Mouse (Mus musculus) neural tube, embryonic 12.5 days (tissue): ENCODE results near the gene Mturn. TPM values are rescaled to one million over a fixed set of nuclear protein-coding genes. Genes with fewer than 3 reads are reported as not detected.
A peak's percentile ranks its signal among the peaks of the same experiment; 100 is the strongest.

Experiments
- ATAC-seq: fragments of 200-750 bp; cut with Nextera tagmentation; 2 replicates; pipeline ENCODE4 v1.8.0; 2017; ENCODE audit warnings: low read depth, mild to moderate bottlenecking, moderate TSS enrichment, moderate library complexity; ENCODE audit not compliant: low FRiP score
- H3K27ac ChIP-seq: fragments of 300-500 bp; sonication (generic); 2 replicates; pipeline ENCODE4 v1.5.1; 2016
- H3K27me3 ChIP-seq: fragments of 300-500 bp; sonication (generic); replicated peaks from 2 replicates; pipeline ENCODE4 v1.6.1; 2016; ENCODE audit warnings: mild to moderate bottlenecking
- H3K36me3 ChIP-seq: fragments of 300-500 bp; sonication (generic); 2 replicates; pipeline ENCODE4 v1.6.1; 2016; ENCODE audit warnings: mild to moderate bottlenecking
- H3K4me1 ChIP-seq: fragments of 300-500 bp; sonication (generic); 2 replicates; pipeline ENCODE4 v1.6.1; 2016
- H3K4me2 ChIP-seq: fragments of 300-500 bp; sonication (generic); replicated peaks from 2 replicates; pipeline ENCODE4 v1.6.1; 2016; ENCODE audit warnings: mild to moderate bottlenecking
- H3K4me3 ChIP-seq: fragments of 300-500 bp; sonication (generic); 2 replicates; pipeline ENCODE4 v1.5.1; 2016
- H3K9ac ChIP-seq: fragments of 300-500 bp; sonication (generic); 2 replicates; pipeline ENCODE4 v1.6.1; 2016; ENCODE audit warnings: mild to moderate bottlenecking
- H3K9me3 ChIP-seq: fragments of 300-500 bp; sonication (generic); 2 replicates; pipeline ENCODE4 v1.6.1; 2016; ENCODE audit warnings: mild to moderate bottlenecking
- WGBS: fragments of 180-500 bp; shearing (Covaris S2); methylation state at CpG from one replicate; pipeline ENCODE4 v1.1.7; 2016; 5-methylcytosine and 5-hydroxymethylcytosine counted together
- polyA plus RNA-seq: library from polyadenylated mRNA; unstranded; fragments of >200 nt; fragmentation: Nextera tagmentation; extraction: Ambion mirVana; gene quantifications from 2 replicates; pipeline ENCODE4 v1.2.1, GENCODE M21; 2016

Gene Mturn
- polyA plus RNA-seq, 1 experiment from 2014 or later = 45.5 TPM

DNA sequence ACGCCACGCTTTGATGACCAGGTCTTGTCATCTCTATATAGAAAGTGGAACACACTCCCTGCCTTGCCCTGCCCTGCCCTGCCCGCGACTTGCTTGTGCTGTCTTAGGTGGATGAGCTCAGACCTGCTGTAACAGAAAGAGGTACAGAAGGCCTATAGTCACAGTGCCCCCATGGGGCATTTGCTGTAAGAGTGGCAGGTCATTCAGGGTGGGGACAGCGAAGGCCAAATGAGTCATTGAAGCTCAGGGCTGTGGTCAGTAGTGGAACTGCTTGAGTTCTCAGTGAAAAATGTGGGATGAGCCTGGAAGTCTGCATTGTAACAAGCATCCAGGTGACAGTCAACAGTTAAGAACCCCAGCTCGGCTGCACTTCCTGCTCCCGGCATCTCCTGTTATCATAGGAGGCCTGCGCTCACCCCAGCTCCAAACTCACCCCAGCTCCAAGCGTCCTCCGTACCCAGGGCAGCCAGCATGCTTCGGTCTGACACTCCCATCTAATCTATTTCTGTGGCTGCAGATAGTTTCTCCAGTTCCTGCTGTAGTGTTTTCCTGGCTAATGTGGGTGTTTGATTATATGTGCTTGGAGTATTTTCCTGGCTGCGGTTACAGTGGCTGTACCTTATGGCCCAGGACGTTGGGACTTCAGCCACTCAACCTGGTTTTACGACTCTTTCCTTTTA lies 4.4 kb downstream of the Mturn start:
- ATAC-seq = no peak
- no peak overlapping the region for H3K4me2 ChIP-seq
- H3K27me3 ChIP-seq = no peaks in the 10 kb centered on the region
- 85% methylated on average over 14 of the region's 14 CpGs for WGBS
- H3K36me3 ChIP-seq = peaks cover 18% of the 10 kb centered on the region
- H3K4me3 ChIP-seq = no peak overlapping the region
- no peak overlapping the region for H3K27ac ChIP-seq
- no peak overlapping the region for H3K9ac ChIP-seq
- peaks cover 8% of the 10 kb centered on the region for H3K4me1 ChIP-seq
- no peaks in the 10 kb centered on the region for H3K9me3 ChIP-seq

DNA sequence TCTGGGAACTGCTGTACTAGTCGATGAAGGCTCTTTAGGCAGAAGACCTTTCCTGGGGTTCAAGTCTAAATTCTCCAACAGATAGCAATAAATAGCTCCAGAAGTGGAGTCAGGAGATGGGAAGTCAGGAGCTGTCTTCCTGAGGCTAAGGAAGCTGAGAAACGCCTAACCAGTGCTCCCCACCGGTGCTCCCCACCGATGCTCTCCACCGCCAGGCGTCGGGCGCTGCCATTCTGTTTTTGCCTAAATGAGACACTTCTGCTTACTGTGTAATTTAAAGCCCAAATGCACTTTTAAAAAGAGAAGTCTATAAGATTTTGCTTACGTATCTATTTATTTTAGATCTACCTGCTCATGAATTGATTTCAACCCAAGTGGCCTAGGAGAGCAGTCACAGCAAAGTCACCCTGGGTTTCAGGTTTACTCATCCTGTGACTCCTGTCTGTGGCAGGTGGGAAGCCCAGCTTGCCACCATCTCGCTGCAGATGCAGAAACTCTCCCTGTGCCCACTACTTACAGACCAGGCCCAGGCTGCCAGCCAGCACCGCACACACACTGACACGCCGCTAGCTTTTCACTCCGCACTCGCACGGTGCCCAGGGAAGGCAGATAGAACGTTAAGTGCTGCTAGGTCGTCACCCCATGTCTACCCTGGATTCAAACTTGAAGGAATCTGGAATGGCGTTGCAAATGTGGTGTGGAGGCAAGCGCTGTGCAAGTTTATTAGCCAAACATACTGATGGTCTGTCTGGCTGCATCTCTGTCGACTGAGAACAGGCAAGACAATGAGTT lies 5.7 kb downstream of the Mturn start:
- H3K4me3 ChIP-seq = no peak overlapping the region
- H3K9ac ChIP-seq = no peak overlapping the region
- no peaks in the 10 kb centered on the region for H3K9me3 ChIP-seq
- peaks cover 29% of the 10 kb centered on the region for H3K36me3 ChIP-seq
- WGBS = 88% methylated on average over 21 of the region's 21 CpGs
- H3K4me1 ChIP-seq = peaks cover 8% of the 10 kb centered on the region
- H3K27me3 ChIP-seq = no peaks in the 10 kb centered on the region
- H3K4me2 ChIP-seq = no peak overlapping the region
- no peak overlapping the region for H3K27ac ChIP-seq
- no peak for ATAC-seq

DNA sequence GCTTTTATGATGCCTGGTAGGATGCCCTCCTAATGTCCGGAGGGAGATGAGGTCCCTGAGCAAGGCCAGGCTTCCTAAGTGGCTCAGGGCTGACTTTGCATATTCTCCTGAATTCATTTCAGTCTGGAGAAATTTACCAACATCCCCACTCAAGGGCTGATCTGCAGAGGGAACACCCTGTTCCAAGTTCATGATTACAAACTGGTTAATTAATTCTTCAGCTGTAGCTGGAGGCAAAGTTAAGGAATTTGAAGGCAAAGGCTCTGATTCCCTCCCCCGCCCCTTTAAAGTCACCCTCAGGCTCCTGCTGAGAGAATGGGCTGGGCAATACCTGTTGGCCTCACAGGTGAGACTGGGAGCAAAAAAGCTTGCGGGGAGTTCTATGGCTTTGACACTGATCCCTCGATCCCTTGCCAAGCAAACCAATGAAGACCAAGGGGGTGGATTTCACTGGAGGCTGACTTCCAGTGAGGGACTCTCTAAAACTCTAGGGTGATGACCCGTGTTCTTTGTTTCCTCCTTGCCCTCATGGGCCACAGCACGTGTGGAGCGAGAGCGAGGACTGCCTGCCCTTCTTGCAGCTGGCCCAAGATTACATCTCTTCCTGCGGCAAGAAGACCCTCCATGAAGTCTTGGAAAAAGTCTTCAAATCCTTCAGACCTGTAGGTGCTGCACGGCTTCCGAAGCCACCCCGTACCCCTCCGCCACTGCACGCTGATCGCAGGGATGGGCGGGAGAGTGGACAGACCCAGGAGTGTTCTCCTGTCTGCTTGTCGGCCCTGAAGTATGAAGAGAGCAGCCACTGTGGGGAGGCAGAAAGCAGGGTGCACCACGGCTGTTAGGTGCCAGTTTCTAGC lies 7.3 kb downstream of the Mturn start:
- Histone ChIP-seq H3K4me1 (no peaks in the 10 kb centered on the region), H3K4me3 (no peak overlapping the region), H3K27me3 (no peaks in the 10 kb centered on the region), H3K36me3 (peaks cover 30% of the 10 kb centered on the region), H3K4me2 (no peak overlapping the region), H3K27ac (no peak overlapping the region), H3K9ac (no peak overlapping the region), H3K9me3 (no peaks in the 10 kb centered on the region)
- ATAC-seq = no peak
- 80% methylated on average over 18 of the region's 18 CpGs for WGBS

DNA sequence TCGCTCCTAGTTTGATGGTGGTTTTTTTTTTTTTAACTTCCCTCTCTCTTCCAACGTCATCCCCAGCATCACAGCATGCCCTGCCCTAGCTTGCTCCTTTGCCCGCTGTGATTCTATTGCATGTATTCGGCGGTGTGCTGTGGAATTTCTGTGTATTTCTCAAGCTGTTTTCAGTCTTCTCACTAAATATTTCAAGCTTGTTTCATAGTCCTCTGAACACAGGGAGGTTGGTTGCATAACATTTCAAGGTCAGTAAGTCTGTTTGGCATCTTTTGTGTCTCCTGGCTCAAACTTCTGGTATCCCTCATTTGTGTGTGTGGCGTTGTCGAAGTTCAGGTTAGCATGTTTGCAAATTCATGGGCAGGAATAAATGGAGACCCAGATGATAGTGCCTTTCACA lies 8.3 kb downstream of the Mturn start:
- H3K4me2 ChIP-seq = no peak overlapping the region
- H3K27ac ChIP-seq = no peak overlapping the region
- no peak overlapping the region for H3K9ac ChIP-seq
- WGBS = 83% methylated on average over 7 of the region's 7 CpGs
- no peak overlapping the region for H3K4me3 ChIP-seq
- H3K9me3 ChIP-seq = no peaks in the 10 kb centered on the region
- no peaks in the 10 kb centered on the region for H3K4me1 ChIP-seq
- ATAC-seq = no peak
- H3K27me3 ChIP-seq = no peaks in the 10 kb centered on the region
- peaks cover 38% of the 10 kb centered on the region for H3K36me3 ChIP-seq

DNA sequence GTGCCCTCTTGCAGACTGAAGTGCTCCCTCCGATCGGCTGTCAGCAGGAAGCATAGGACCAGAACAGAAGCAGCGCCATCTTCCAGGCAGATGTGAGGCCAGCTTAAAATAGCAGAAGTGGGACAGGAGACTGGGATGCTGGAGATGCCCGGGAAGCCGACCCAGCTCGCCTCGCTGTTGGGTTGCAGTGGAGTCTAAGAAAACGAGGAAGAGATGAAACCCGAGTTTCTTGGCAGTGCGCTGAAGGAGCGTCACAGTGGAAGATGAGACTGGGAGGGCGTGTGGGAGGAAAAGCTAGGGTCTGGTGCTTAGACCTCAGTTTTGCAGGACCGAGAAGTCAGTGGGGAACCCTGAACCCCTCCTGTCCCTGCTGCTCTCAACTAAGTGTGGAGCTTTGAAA lies 9.4 kb downstream of the Mturn start:
- no peak overlapping the region for H3K4me2 ChIP-seq
- 86% methylated on average over 13 of the region's 13 CpGs for WGBS
- no peak overlapping the region for H3K9ac ChIP-seq
- H3K4me3 ChIP-seq = no peak overlapping the region
- no peaks in the 10 kb centered on the region for H3K4me1 ChIP-seq
- H3K9me3 ChIP-seq = no peaks in the 10 kb centered on the region
- ATAC-seq = no peak
- H3K36me3 ChIP-seq = peaks cover 38% of the 10 kb centered on the region
- H3K27ac ChIP-seq = no peak overlapping the region
- H3K27me3 ChIP-seq = no peaks in the 10 kb centered on the region

DNA sequence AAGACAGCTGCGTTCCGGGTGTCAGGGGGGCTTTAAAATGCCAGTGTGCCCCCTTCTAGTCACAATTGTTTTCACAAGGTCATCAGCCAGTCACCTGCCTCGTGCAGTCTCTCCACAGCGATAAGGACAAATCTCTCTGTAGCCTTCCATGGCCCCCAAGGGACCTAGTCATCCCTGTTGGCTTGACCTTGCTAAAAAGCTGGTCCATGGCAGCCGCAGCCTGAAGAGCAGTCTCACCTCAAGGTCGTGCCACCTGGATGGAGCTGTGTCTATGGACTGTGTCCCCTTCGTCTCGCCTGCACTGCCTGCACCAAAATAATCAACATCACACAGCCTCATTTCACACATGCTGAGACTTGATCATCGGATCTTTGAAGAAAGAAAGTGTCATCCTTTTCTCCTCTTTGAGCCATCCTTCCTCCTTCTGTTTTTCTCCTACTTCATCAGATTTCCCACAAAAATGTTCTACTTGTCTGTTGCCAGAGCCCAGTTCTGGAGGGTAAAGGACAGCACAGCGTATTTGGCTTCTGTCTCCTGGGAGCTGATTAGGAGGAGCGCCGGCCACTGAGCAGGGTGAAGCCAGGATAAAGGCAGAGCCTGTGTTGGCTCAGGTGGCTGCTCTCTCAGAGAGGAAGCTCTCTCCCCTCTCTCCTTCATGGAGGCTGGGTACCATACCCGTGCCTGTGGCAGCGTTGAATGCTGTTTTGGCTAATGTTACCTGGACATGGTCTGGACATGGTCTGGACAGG lies 10.1 kb downstream of the Mturn start:
- H3K36me3 ChIP-seq = peaks cover 38% of the 10 kb centered on the region
- ATAC-seq = no peak

DNA sequence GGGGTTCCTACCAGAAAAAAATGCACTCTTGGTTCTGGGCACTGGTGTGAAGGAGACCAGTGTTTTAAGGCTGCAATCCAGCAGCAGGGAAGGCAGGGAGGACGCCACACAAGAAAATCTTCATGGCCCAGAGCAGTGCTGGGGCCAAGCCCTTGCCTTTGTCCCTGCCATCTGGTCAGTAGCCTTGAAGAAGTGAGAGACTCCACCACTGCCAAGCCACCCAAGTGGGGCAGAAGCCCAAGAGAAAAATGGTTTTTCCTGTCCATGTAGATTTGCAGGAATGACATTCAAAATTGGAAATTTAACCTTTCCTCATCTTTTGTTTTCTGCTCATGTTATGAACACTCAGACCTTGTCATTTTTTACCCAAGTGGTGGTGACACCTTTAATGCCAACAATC lies 10.8 kb downstream of the Mturn start:
- ATAC-seq = no peak
- WGBS = 78% methylated on average over 1 of the region's 1 CpGs

More for the DNA sequence above, 10.1 kb downstream of the Mturn start:
- H3K4me1 ChIP-seq = no peaks in the 10 kb centered on the region
- H3K4me2 ChIP-seq = no peak overlapping the region
- WGBS = 81% methylated on average over 14 of the region's 14 CpGs
- H3K27me3 ChIP-seq = no peaks in the 10 kb centered on the region
- H3K27ac ChIP-seq = no peak overlapping the region
- H3K9me3 ChIP-seq = no peaks in the 10 kb centered on the region
- H3K9ac ChIP-seq = no peak overlapping the region
- no peak overlapping the region for H3K4me3 ChIP-seq

DNA sequence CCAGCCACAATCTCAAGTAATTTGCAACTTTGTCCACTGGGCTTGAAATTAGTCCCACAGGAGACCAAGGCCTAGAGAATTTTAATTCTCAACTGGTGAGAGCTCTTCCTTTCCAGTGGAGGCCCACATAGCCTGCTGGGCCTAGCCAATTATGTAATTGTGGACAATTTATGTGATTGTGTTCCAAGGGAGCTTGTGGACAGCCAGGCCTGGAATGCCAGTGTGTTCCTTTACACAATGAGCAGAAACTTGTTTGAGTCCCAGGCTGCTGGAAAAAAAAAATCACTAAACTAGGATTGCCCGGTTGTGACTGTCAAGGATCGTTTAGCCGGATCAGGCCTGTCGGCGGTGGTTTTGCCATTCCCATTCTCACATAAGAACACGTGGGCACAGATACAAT lies 11.9 kb downstream of the Mturn start:
- Histone ChIP-seq H3K4me1 (no peaks in the 10 kb centered on the region), H3K4me3 (no peak overlapping the region), H3K27me3 (no peaks in the 10 kb centered on the region), H3K9me3 (no peaks in the 10 kb centered on the region), H3K9ac (no peak overlapping the region), H3K27ac (no peak overlapping the region), H3K4me2 (no peak overlapping the region), H3K36me3 (peaks cover 38% of the 10 kb centered on the region)
- no peak for ATAC-seq
- WGBS = 91% methylated on average over 6 of the region's 6 CpGs

More for the DNA sequence above, 10.8 kb downstream of the Mturn start:
- no peaks in the 10 kb centered on the region for H3K4me1 ChIP-seq
- no peaks in the 10 kb centered on the region for H3K9me3 ChIP-seq
- H3K27ac ChIP-seq = no peak overlapping the region
- H3K4me2 ChIP-seq = no peak overlapping the region
- H3K4me3 ChIP-seq = no peak overlapping the region
- H3K9ac ChIP-seq = no peak overlapping the region
- H3K27me3 ChIP-seq = no peaks in the 10 kb centered on the region
- H3K36me3 ChIP-seq = peaks cover 38% of the 10 kb centered on the region

DNA sequence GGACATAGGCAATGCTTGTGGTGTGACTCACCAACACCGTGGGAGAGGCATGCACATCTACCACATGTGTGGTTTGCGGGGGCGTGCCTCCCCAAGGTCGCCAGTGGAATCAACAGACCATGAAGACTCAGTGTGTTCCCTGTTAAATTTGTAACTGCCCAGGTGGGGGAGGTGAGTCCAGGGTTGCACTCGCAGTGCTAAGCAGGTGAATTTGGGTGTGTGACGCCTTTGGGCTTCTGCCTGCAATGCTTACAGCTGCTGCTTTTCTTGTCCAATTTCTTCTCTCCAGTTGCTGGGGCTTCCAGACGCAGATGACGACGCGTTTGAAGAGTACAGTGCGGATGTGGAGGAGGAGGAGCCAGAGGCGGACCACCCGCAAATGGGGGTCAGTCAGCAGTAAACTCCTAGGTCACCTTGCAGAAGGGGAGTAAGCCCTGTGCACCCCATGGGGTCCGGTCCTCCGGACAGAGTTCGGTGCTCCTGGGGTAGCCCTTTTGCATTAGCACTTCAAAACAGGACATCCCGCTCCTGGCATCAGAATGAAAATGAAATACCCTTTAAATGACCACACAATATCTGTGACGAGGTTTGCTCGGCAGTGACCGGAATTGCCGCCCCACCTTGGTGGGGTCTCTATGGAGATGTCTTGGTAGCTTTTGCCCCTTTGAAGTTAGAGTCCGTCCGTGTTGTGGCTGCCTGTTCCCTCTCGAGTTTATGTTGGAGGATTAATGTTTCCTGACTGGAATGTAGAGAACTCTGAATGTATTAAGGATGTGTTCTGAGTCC lies 17.5 kb downstream of the Mturn start:
- peak overlapping the region; percentile 32 for H3K4me3 ChIP-seq
- H3K4me1 ChIP-seq = peaks cover 17% of the 10 kb centered on the region
- H3K27me3 ChIP-seq = peaks cover 15% of the 10 kb centered on the region; the same call in 1 of the 2 replicates
- peak; percentile 37 for ATAC-seq
- WGBS = 7% methylated on average over 24 of the region's 24 CpGs
- H3K36me3 ChIP-seq = peaks cover 8% of the 10 kb centered on the region; the same call in 1 of the 2 replicates
- H3K9me3 ChIP-seq = no peaks in the 10 kb centered on the region
- peak overlapping the region; percentile 46 for H3K9ac ChIP-seq
- H3K4me2 ChIP-seq = peak overlapping the region; percentile 72
- no peak overlapping the region for H3K27ac ChIP-seq

DNA sequence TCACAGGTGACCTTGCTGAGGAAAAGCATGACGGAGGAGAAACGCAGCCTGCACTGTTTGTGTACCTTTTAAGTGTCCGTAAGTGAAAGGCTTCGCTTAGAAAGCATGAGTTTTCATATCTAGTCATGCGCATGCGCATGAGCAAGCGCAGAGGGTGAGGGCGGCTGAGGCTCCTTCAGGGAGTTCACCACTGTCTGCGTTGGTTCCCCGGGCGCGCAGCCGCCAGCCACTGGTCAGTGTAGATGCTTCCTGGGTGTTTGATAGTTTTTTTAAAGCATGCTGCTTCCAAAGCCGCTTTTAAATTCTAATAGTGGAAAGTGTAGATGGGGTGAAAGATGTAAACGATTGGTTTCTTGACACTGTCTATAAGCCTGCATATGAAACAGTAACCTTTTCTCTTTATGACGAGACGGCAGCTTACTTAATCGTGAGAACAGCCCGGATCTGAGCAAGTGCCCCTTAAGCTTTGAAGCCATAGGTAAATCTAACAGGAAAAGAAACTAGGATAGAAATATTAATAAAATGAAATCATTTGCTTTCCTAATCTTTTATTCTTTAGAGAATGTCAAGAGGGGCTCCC lies 18.1 kb downstream of the Mturn start:
- H3K36me3 ChIP-seq = peaks cover 1% of the 10 kb centered on the region; the same call in 1 of the 2 replicates
- peak overlapping the region; percentile 32 for H3K4me3 ChIP-seq
- H3K4me2 ChIP-seq = peak overlapping the region; percentile 72
- no peaks in the 10 kb centered on the region for H3K9me3 ChIP-seq
- H3K27me3 ChIP-seq = peaks cover 15% of the 10 kb centered on the region; the same call in 1 of the 2 replicates
- peak; percentile 68; the same call in 1 of the 2 replicates for ATAC-seq
- H3K9ac ChIP-seq = peak overlapping the region; percentile 46
- H3K4me1 ChIP-seq = peaks cover 24% of the 10 kb centered on the region
- WGBS = 6% methylated on average over 19 of the region's 19 CpGs
- no peak overlapping the region for H3K27ac ChIP-seq

DNA sequence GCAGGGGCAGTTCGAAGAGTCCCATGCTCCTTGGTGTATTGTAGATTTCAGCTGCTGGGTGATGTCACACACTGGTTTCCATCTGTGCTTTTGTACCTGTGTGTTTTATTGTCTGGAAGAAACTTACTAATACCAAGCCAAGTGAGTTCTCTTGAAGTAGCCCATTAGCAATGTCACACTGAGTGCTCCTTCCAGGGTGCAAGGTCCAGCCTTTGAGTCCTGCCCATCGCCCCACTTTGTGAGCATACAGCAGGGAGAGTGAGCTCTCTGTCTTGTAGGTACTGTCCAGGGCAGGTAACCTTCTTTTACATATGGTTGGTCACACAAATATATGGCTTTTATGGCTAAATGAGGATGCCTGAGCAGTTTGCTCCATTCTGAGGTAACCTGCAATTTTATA lies 19.1 kb downstream of the Mturn start:
- no peak overlapping the region for H3K9ac ChIP-seq
- peaks cover 15% of the 10 kb centered on the region; the same call in 1 of the 2 replicates for H3K27me3 ChIP-seq
- H3K4me1 ChIP-seq = peaks cover 29% of the 10 kb centered on the region
- WGBS = 96% methylated on average over 2 of the region's 2 CpGs
- H3K36me3 ChIP-seq = no peaks in the 10 kb centered on the region
- H3K9me3 ChIP-seq = no peaks in the 10 kb centered on the region
- ATAC-seq = no peak
- H3K27ac ChIP-seq = no peak overlapping the region
- no peak overlapping the region for H3K4me3 ChIP-seq
- H3K4me2 ChIP-seq = no peak overlapping the region
